Mouse (Mus musculus): Measurements from ENCODE around the gene Pigm.
A peak's percentile ranks its signal among the peaks of the same experiment; 100 is the strongest.

Gene Pigm

DNA sequence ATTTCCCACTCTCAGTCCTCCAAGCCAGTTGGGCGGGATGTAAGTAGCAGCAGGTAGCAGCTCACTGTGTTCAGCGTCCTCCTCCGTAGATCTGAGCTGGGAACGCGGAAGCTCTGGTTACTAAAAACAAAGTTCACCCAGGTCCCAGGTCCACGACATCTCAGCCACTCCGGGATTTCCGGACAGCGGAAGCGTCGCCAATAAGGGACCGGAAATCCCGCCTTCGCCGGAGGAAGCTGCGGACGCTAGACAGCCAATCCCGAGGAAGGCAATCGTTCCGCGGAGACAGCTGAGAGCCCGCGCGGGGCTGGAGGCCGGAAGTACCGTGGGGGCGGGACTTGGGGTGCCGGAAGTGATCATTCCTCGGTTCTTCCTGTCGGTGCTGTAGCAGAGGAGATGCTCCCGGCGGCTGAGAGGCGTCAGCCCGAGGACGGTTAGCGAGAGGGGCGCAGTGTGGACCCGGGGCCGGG lies at the start of gene Pigm:
Pigm (plus strand) TSS at position 349 of the 470 bp plus-strand sequence.
- peak; percentile 99 for DNase-seq (ENCODE audit: low spot score)

DNA sequence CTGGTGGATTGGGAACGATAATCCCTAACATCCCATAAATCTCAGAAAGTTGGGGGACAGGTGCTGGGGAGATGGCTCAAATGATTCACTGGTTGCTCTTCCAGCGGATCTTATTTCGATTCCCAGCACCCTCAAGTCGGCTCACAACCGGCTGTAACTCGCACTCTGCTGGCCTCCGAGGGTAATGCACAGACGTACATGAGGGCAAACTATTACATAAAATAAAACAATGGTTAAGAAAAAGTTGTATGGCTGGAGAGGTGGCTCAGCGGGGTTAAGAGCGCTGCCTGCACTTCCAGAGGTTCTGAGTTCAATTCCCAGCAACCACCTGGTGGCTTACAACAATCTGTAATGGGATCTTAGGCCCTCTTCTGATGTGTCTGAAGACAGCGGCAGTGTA lies 49.7 kb upstream of the Pigm start:
- DNase-seq (ENCODE audit: low spot score) = no peak

DNA sequence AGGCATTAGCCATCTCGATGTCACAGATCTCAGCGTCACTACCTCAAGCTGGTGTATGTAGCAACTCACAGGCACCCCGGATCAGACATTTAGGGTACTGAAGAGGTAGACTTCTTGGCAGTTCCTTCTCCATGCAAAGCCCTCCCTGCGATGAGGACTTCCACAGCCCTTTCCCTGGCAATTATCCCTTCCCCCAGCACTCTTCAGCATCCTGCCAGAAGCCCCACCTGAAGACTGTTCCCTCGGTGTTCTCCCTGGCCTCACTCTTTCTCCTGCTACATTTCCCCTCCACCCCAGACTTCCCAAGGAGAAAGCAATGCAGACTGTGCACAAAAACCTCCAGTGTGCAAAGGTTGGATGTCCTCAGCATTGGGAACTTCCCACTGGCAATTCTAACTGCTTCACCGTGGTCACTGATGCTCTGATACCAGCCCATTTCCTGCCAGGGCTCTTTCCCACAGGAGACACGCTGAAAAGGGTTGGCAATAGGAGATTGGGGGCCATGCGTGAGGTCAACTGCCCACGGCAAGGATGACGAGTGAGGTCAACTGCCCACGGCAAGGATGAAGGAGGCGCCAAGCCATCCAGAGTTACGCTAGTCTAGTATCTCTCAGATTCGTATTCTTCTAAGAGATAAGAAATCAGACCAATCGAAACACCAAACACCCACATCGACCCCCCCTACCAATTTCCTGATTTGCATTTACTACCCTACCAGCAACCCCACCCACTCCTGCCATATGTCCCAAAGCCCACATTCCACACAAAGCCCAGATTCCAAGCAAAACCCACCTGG lies 48.9 kb upstream of the Pigm start:
- DNase-seq (ENCODE audit: low spot score) = no peak

DNA sequence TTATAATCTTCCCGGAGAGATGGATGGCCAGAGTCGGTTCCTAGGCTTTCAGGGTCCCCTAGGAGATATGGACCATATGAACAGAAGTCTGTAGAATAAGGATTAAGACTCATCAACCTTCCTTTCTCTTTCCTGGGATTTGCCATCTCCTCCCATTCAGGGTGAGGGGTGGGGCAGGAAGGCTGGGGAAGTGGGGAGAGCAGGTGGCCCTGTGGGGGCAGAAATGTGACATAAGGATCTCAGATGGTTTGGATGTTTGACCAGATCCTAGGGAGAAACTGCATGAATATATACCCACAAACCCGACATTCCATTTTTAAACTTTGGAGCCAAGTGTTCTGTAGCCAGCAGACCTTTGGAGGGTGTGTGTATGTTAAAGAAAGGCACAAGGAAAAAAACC lies 48.3 kb upstream of the Pigm start:
- no peak for DNase-seq (ENCODE audit: low spot score)

DNA sequence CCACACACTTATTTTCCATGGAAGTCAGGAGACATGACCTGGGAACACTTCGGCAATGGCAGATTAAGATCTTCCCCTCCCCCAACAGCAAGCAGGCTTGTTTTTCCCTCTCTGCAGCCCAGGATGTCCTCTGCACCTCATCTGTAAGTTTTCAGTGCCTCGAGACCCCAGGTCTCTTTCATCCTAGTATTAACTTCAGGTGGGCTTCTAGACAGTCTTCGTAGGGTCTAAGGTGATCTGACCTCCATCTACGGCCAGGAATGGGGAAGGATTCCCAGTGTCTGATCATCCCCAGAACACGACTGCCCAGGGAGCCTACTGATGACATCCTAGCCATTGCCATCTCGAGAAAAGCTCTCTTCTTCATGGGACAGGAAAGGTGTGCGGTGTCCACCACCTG lies 47.9 kb upstream of the Pigm start:
- no peak for DNase-seq (ENCODE audit: low spot score)

DNA sequence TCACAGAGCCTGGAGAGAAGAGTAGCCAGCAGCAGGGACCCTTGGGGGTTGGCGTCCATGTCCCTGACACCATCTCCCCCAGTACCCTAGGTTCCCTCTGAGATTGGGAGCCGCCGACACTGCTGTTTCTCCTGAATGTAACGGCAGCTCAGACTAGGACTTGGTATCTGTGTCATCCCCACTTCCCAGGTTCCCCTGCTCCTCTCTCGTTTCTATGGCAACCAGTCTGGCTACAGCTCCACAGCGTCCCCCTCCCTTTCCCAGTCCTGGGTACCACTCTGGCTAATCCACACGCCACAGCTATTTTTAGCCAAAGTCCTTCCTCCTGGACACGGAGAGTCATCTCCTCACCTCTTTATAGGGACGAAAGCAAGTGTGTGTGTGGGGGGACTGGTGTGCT lies 47.2 kb upstream of the Pigm start, which contains the start of gene Kcnj9:
Kcnj9 (minus strand) TSS at position 188 of the 400 bp plus-strand sequence.
- no peak for DNase-seq (ENCODE audit: low spot score)

DNA sequence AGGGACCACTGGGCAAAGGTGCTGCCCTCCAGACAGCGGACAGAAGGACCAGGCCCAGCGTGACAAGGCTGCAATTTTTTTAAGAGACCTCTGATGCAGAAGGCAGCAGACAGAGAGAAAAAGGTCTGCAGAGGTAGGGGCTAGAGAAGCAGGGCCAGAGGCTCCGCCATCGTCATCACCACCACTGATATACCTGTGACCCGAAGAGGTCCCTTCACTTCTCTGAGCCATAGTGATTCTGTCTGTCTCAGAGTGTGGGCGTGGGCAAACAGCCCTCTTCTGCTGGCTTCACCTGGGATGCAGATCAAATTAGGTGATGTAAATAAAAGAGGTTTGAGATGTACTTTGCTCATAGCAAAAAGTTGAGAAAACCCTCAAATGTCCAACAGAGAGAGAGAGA lies 46.7 kb upstream of the Pigm start:
- no peak for DNase-seq (ENCODE audit: low spot score)

DNA sequence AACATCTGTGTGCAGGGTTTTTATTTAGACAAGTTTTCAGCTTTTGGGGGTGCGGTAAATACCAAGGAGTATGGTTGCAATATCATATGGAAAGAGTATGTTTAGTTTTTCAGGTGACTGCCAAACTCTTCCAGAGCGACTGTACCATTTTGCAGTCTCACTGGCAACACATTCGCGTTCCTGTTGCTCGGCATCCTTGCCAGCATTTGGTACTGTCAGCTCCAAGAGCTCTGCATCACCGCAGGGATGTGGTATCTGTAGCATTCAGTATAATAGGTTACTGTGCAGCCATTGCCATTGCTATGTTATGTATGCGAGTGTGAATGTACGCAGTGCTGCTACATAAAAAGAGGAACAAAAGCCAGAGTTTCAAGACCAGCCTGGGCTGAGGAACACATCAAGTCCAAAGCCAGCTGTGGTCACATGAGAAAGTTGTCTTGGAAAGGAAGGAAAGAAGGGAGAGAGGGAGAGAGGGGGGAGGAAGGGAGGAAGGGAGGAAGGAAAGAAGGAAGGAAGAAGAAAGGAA lies 44.9 kb upstream of the Pigm start:
- no peak for DNase-seq (ENCODE audit: low spot score)

DNA sequence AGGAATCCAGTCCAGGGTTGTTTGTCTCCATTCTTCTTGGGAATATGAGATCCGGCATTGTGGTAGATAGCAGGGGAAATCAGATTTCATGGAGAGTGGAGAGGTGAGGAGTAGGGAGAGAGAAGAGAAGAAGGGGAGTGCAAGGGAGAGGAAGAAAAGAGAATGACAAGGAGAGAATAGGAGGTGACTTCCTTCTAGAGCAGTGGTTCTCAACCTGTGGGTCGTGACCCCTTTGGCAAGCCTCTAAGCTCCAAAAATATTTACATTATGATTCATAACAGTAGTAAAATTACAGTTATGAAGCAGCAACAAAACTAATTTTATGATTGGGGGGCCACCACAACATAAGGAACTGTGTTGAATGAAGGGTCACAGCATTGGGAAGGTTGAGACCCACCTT lies 43.4 kb upstream of the Pigm start:
- DNase-seq (ENCODE audit: low spot score) = no peak

DNA sequence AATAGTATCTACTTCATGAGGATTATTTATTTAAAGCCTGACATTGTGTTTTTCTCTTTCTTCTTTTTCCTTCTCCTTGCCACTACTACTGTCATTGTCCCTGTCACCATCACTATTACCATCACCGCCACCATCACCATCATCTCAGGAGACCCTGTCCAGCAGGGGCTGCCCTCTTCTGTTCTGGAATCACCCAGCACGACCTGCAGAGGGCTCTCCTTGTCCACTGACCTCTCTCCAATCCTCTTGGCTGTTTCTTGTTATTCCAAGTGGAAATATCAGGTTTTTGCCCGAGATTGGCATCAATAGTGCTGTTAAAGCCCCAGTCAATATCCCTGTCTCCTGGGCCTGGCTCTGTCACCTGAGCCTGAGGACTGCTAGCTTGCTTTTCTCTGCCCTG lies 42.8 kb upstream of the Pigm start:
- DNase-seq (ENCODE audit: low spot score) = no peak

DNA sequence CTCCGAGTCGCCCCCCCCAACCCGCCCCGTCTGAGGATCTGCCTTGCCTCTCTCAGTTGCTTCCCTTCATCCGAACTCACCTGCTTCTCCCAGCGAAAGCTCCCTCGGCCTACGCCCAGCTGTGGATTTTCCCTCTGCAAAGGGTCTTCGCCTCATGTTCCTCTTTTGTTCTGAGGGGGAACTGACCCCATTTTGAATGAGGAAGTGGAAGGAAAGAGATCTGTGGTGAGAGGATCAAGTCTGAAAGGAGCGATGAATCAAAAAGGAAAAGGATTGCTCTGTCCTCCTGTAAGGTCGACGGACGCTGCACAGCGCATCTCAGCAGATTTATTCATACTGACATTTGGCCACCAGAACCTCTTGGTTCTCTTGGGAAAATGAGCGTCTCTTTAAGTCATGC lies 40.5 kb upstream of the Pigm start:
- DNase-seq (ENCODE audit: low spot score) = no peak

DNA sequence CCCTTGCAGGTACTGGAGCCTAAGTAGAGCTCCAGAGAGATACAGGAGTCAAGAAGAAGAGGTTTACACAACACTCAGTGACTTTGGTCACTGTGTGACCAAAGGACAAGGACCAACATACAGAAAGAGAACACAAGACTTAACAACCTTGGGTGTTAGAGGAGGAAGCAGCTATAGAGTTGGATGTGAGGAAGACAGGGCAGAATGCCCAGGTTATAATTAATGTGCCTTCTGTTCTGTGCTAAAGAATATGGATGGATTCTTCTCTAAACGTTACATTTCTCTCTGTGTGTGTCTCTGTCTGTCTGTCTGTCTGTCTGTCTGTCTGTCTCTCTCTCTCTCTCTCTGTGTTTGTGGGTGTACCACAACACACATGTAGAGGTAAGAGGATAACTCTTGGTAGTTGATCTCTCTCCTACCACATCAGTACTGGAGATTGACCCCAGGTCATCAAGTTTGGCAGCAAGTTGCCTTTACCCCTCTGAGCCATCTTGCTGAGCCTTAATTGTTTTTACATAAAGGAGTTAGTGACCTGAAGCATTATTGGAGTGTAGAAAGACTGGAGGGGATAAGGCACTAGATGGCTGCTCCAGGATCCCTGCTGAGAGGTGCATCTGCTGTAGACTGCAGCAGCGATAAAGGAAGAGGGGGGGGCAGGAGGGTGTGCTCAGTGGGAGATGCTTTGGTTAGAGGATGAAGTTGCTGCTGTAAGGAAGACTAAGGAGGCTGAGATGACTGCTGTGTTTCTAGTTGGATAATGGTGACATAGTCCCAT lies 38.7 kb upstream of the Pigm start:
- DNase-seq (ENCODE audit: low spot score) = no peak

DNA sequence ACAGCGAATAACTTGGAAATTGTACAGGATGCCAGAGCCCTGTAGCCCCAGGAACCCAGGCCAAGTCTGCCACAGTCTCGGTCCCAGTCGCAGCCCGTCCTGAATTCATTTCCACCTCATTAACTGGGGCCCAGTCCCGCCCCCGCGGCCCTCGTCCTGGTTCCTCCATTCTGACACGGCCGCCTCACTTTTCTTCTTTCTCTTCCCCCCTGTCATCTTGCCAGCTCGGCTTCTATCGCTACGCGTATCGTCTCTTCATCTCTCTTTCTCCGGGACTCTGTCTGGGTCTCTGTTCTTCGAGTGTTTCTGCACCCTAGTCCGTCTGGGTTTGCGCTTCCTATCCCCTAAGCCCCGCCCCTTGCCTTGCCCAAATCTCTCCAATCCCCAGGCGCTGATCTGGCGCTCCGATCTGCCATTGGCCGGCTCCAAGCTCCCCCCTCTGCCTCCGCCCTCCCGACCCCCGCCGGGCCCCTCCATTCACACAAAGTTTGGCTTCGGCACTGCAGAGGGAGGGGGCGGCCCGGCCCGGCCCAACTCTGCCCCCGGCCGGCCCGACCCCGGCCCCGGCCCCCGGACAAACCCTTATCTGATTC lies 35.5 kb upstream of the Pigm start, which contains the start of gene Kcnj10:
Kcnj10 (plus strand) TSS at position 482 of the 593 bp plus-strand sequence.
- peak; percentile 75 for DNase-seq (ENCODE audit: low spot score)

DNA sequence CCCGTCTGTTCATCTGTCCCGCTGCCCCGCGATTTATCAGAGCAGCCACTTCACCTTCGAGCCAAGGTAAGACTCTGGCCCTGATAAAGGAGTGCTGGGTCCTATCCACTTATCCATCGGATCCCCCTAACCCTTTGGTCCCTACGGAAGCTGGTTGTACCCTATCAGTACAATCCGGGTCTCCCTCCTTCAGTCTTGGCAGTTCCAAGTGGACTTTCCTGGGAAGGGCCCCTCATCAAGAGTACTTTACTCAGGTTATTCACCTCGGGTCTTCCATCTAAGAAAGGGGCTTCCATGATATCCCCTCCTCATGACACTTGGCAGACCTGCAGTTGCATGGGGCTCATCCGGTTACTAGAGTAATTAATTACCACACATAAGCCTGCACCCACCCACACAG lies 35.0 kb upstream of the Pigm start:
- no peak for DNase-seq (ENCODE audit: low spot score)

DNA sequence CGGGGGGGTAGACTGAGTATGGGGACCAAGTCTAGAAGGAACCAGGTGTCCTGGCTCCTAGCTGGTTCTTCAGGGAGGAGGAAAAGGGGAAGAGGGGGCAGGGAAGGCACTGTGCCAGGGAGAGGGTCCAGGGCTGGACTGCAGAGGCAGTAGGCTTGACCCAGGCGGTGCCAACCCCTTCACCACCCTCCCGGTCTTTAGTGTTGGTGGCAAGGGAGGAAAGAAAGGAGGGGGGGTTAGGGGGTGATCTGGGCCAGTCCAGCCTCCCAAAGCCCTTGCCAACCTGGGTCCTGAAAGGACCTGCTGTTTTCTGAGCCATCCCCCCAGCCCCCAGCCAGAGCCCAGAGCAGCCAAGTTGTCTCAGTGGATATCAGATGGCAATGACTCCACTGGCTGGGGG lies 33.6 kb upstream of the Pigm start:
- no peak for DNase-seq (ENCODE audit: low spot score)

DNA sequence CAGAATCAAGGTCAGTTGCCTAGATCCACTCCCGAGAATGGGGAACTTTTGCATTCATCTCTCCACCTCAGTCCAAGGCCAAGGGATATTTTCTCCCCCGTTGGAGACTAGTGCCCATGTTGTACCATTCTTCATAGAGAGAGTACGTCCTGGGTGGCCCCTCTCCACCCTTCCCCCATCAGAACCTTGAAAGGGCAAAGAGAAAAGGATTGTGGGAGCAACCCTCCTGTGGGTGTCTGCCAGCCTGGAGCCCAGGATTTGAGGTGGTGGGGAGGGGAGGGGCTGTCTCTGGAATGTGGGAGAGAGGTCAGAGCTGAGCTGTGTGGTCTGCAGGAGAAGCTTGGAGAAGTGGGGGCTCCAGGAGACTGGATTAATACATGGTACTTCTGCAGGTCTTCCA lies 32.4 kb upstream of the Pigm start:
- no peak for DNase-seq (ENCODE audit: low spot score)

DNA sequence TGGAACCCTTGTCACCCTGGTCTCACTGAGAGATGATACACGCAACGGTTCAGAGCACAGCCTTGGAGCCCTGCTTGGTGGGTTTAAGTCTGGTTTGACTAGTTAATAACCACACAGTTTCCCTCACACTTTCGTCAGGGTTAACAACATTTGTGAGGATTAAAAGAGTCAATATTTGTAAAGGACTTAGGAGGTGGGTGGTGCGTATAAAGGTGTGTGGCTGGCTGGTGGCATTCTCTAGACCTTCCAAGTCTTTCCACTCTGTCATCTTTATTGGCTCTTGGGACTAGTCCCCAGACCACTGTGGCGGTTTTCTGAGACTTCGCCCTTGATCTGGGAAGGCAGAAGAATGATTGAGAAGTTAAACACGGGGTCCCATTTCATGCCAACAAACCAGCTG lies 31.5 kb upstream of the Pigm start:
- DNase-seq (ENCODE audit: low spot score) = no peak

DNA sequence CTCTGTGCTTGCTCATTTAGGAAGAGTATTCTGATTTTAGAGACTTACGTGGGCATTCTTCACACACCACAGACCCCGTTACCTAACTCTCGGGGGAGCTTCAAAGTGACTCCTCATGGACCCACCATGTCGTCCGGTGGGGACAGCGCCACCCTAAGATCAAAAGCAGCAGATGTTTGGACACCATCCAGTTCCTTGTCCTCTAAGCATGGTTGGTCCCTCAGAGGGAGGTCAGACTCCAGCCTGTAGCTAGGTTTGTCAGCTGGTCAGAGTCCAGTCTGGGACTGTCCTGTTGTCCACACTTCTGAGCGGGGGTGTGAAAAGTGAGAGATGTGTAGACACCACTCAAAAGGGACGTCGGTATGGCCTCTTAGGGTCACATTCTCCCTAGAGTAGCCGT lies 29.6 kb upstream of the Pigm start:
- DNase-seq (ENCODE audit: low spot score) = no peak

DNA sequence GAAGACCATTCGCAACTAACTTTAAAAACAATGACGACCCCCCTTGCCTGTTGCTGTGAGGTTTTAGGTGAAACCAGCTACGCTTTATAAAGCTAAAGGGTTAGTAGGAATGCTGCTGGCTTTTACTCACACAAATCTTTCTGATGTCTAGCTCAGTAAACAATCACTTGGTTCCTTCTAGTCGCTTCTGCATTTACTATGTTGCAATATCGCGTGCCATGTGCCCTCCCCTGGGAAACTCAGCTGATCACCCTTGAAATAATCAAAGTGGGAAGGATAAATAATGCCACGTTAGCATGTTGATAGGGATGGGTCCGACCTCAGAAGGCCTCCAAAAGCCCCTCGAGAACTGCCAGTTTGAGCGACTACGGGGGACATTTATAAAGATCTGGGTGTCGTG lies 29.0 kb upstream of the Pigm start:
- no peak for DNase-seq (ENCODE audit: low spot score)

DNA sequence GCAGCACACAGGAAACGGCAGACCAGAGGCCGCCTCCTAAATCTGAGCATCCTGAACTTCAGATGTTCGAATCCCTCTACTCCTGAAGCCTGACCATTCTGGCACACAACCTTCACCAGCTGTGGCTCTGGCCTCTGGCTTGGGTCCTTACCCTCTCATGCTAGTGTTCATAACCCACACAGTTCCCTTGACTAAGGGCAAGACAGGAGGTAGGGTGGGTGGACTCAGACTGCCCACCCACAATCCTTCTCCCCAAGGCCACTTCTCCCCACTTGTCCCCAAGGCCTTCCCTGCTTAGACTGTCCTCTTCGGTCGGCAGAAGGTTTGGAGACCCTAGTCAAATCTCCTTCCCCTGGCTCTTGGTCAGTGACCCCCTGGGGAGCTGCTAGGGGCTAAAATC lies 26.8 kb upstream of the Pigm start:
- no peak for DNase-seq (ENCODE audit: low spot score)

DNA sequence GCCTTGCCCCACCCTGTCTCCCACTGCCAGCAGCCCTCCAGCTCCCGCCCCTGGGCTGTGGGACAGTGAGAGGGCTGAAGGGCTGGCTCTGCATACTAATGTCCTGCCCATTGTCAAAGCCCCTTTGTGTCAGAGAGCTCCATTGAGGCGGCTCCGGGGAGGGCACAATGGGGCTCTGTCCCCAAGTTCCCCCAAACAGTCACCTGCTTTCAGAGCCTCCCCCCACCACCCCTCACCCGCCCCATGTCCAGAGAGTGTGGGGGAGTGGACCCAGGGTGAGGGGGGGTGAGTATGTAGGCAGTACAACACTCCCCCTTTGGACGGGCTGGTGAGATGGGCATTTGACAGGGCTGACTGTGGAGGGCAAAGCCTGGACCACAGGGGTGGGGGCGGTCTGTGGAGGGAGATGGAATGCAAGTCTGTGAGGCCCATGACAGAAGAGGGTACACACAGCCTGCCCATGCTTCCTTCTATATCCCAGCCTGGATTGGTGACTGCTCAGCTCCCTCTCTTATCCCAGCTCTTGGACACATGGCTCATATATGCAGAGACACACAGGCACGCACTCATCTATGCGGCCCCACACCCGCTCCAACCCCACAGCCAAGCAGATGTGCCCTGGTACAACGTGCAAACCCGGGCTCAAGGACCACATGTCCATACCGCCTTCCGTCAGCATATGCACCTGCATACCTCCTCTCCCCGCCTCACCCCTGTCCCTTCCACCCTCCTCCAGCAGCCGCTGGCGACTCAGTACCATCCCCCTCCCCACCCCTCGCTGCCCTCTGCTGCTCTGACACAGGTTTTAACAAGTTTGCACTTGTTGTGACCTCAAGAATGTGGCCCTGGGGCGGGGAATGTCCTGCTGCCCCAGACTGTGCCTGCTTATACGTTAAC lies 26.2 kb upstream of the Pigm start:
- DNase-seq (ENCODE audit: low spot score) = peak; percentile 51

DNA sequence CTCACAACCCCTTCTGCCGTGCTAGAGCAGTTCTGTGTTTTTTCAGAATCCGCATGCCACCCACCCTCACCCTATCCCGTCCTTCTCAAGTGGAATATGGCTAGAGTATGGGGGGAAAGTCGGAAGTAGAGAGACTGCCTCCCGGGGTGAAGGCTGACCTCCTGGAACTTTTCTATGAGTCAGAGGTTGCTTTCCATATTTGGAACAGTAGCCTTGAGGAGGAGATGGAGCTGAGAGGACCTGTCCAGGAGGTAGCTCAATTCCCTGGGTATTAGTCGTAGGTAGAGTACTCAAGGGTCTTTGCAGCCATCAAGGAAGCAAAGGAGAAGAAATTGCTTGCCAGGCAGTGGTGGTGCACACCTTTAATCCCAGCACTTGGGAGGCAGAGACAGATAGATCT lies 24.3 kb upstream of the Pigm start:
- no peak for DNase-seq (ENCODE audit: low spot score)
